Comparison of ENCODE assay signal across 14 mouse cellular contexts in the genomic region with DNA sequence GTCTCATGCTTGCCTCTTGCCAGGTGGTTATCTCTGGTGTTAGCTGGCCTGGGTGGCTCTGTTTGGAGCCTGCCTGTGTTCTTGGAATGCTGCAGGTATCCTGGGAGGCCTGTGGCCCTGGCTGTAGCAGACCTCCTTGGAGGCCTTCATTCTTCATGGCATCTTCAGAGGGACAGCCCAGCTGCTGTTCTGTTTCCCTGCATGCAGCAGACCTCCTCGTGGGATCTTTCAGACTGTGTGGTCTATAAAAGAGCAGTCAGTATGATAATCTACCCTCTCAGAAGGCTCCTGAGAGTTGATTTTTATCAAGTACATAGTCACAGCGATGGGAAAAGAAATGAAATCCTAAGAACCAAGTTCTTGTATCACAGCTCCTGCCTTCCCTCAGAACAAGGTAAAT.
"Had no signal": no experiment of that assay in that cellular context is flagged by ENCODE, and none has a peak within 500 bp of the region (broad histone marks: within the 10 kb centered on the region; RNA-seq: fewer than 3 reads in every experiment).

No protein-coding gene starts in this region.

- H3K36me3 ChIP-seq: limb, embryonic 10.5 days; liver, embryonic 15.5 days; neural tube, embryonic 15.5 days had no signal

- H3K27me3 ChIP-seq: liver, embryonic 15.5 days; neural tube, embryonic 15.5 days had no signal

- H3K9me3 ChIP-seq: limb, embryonic 10.5 days; liver, embryonic 15.5 days; neural tube, embryonic 15.5 days had no signal

- H3K4me2 ChIP-seq: liver, embryonic 11.5 days; liver, embryonic 15.5 days; neural tube, embryonic 15.5 days had no signal

- H3K9ac ChIP-seq: liver, embryonic 15.5 days; neural tube, embryonic 15.5 days had no signal

- H3K27ac ChIP-seq: left cerebral cortex, adult 2 months; limb, embryonic 10.5 days; liver, embryonic 15.5 days; neural tube, embryonic 15.5 days; stomach, postnatal 0 days had no signal

- H3K4me3 ChIP-seq: left cerebral cortex, adult 2 months; limb, embryonic 10.5 days; liver, embryonic 15.5 days; neural tube, embryonic 15.5 days had no signal

- ATAC-seq: lung, postnatal 0 days had no signal

- DNase-seq: kidney, adult 8-10 months; kidney, postnatal 25 days; lung, adult 2 months; lung, postnatal 36 days; right cerebral cortex, adult 18-20 months; right cerebral cortex, postnatal 25 days; thymus, postnatal 4 days had no signal

- H3K4me1 ChIP-seq: limb, embryonic 10.5 days; liver, embryonic 15.5 days; neural tube, embryonic 15.5 days had no signal
